Mouse (Mus musculus): Measurements from ENCODE around the gene Cep95. TPM values are rescaled to one million over a fixed set of nuclear protein-coding genes. Genes with fewer than 3 reads are reported as not detected.
"Not testable (repeated sequence)": the region's sequence is repeated elsewhere in the genome, so short reads cannot be mapped to it uniquely, and the experiment has no call there.

The Cep95 gene
- polyA plus RNA-seq (2015; fragmentation: Nextera tagmentation; extraction: Ambion mirVana), result 7.8 and 9.1 TPM in 2 replicates

- Histone ChIP-seq H3K4me2 (peak within 1 kb of the TSS; percentile 68), H3K36me3 (replicated peaks) (peaks cover 57% of the 10 kb centered on the region)
- peak; percentile 86 for ATAC-seq (ENCODE audit: insufficient read depth)
These were observed at the start of gene Cep95, which contains the start of gene Ddx5 for GRCm38 (mm10) chr11:106788775-106789459. Gene Cep95, plus strand, starts transcription at chr11:106789252. Gene Ddx5, minus strand, starts transcription at chr11:106789185.

GRCm38 (mm10) chr11:106740724-106741123 is 48.3 kb upstream of the Cep95 start:
- WGBS (ENCODE audit: insufficient replicate concordance), result 78% methylated on average over 8 of the region's 8 CpGs
- not testable (repeated sequence) for H3K4me1 ChIP-seq (replicated peaks); H3K4me3 ChIP-seq (replicated peaks); H3K9me3 ChIP-seq (replicated peaks); H3K4me2 ChIP-seq; H3K27ac ChIP-seq (replicated peaks); H3K36me3 ChIP-seq (replicated peaks); ATAC-seq (ENCODE audit: insufficient read depth); H3K9ac ChIP-seq; H3K27me3 ChIP-seq

More at GRCm38 (mm10) chr11:106788775-106789459, at the start of gene Cep95, which contains the start of gene Ddx5:
- H3K27ac ChIP-seq (replicated peaks), result peak within 1 kb of the TSS; percentile 99
- H3K4me1 ChIP-seq (replicated peaks), result peaks cover 21% of the 10 kb centered on the region
- H3K27me3 ChIP-seq, result no peaks in the 10 kb centered on the region
- peak within 1 kb of the TSS; percentile 96 for H3K4me3 ChIP-seq (replicated peaks)
- WGBS (ENCODE audit: insufficient replicate concordance), result under 1% methylated on average over 58 of the region's 58 CpGs
- peak within 1 kb of the TSS; percentile 99 for H3K9ac ChIP-seq
- no peaks in the 10 kb centered on the region for H3K9me3 ChIP-seq (replicated peaks)

GRCm38 (mm10) chr11:106741232-106741631 is 47.8 kb upstream of the Cep95 start:
- WGBS (ENCODE audit: insufficient replicate concordance), result 59% methylated on average over 6 of the region's 6 CpGs
- Histone ChIP-seq H3K4me3 (replicated peaks) (no peak overlapping the region), H3K4me2 (no peak overlapping the region), H3K27me3 (no peaks in the 10 kb centered on the region), H3K27ac (replicated peaks) (no peak overlapping the region), H3K9me3 (replicated peaks) (no peaks in the 10 kb centered on the region), H3K4me1 (replicated peaks) (no peaks in the 10 kb centered on the region), H3K9ac (no peak overlapping the region), H3K36me3 (replicated peaks) (no peaks in the 10 kb centered on the region)
- no peak for ATAC-seq (ENCODE audit: insufficient read depth)

- no peak for ATAC-seq (ENCODE audit: insufficient read depth)
- whole genome bisulfite sequencing (ENCODE audit: insufficient replicate concordance), result 67% methylated on average over 3 of the region's 3 CpGs
These were observed 47.2 kb upstream of the Cep95 start for GRCm38 (mm10) chr11:106741826-106742225.

GRCm38 (mm10) chr11:106742388-106742841 is 46.6 kb upstream of the Cep95 start:
- Histone ChIP-seq H3K4me3 (replicated peaks) (no peak overlapping the region), H3K36me3 (replicated peaks) (no peaks in the 10 kb centered on the region), H3K4me1 (replicated peaks) (no peaks in the 10 kb centered on the region), H3K9ac (no peak overlapping the region), H3K27ac (replicated peaks) (no peak overlapping the region), H3K9me3 (replicated peaks) (no peaks in the 10 kb centered on the region), H3K4me2 (no peak overlapping the region), H3K27me3 (no peaks in the 10 kb centered on the region)
- 31% methylated on average over 6 of the region's 6 CpGs for WGBS (ENCODE audit: insufficient replicate concordance)
- no peak for ATAC-seq (ENCODE audit: insufficient read depth)

More at GRCm38 (mm10) chr11:106741826-106742225, 47.2 kb upstream of the Cep95 start:
- Histone ChIP-seq H3K27me3 (no peaks in the 10 kb centered on the region), H3K27ac (replicated peaks) (no peak overlapping the region), H3K36me3 (replicated peaks) (no peaks in the 10 kb centered on the region), H3K9ac (no peak overlapping the region), H3K4me1 (replicated peaks) (no peaks in the 10 kb centered on the region), H3K4me3 (replicated peaks) (no peak overlapping the region), H3K4me2 (no peak overlapping the region), H3K9me3 (replicated peaks) (no peaks in the 10 kb centered on the region)

- Histone ChIP-seq H3K36me3 (replicated peaks) (no peaks in the 10 kb centered on the region), H3K9me3 (replicated peaks) (no peaks in the 10 kb centered on the region), H3K9ac (no peak overlapping the region), H3K4me1 (replicated peaks) (no peaks in the 10 kb centered on the region), H3K27ac (replicated peaks) (no peak overlapping the region), H3K4me3 (replicated peaks) (no peak overlapping the region), H3K27me3 (no peaks in the 10 kb centered on the region), H3K4me2 (no peak overlapping the region)
- WGBS (ENCODE audit: insufficient replicate concordance), result 75% methylated on average over 5 of the region's 5 CpGs
- no peak for ATAC-seq (ENCODE audit: insufficient read depth)
These were observed 44.1 kb upstream of the Cep95 start for GRCm38 (mm10) chr11:106744949-106745348.

GRCm38 (mm10) chr11:106749557-106750120 is 39.4 kb upstream of the Cep95 start:
- WGBS (ENCODE audit: insufficient replicate concordance), result 70% methylated on average over 7 of the region's 7 CpGs
- H3K9me3 ChIP-seq (replicated peaks); ATAC-seq (ENCODE audit: insufficient read depth); H3K27ac ChIP-seq (replicated peaks); H3K36me3 ChIP-seq (replicated peaks); H3K4me2 ChIP-seq; H3K4me3 ChIP-seq (replicated peaks); H3K9ac ChIP-seq: not testable (repeated sequence)
- Histone ChIP-seq H3K27me3 (peaks cover 11% of the 10 kb centered on the region), H3K4me1 (replicated peaks) (peaks cover 12% of the 10 kb centered on the region; the same call in 1 of the 2 replicates)

GRCm38 (mm10) chr11:106750121-106750751 is 38.8 kb upstream of the Cep95 start, which contains the start of gene Pecam1:
Gene Pecam1, minus strand, starts transcription at chr11:106750628.
- Histone ChIP-seq H3K9me3 (replicated peaks) (no peaks in the 10 kb centered on the region), H3K4me1 (replicated peaks) (peaks cover 12% of the 10 kb centered on the region; the same call in 1 of the 2 replicates), H3K27ac (replicated peaks) (no peak within 1 kb of the TSS; the same call in 1 of the 2 replicates), H3K4me3 (replicated peaks) (peak within 1 kb of the TSS; percentile 24), H3K27me3 (peaks cover 11% of the 10 kb centered on the region), H3K36me3 (replicated peaks) (no peaks in the 10 kb centered on the region), H3K9ac (no peak within 1 kb of the TSS), H3K4me2 (0 out of 2 replicates have a peak within 1 kb of the TSS, but pooled peaks have one; percentile 25)
- 46% methylated on average over 13 of the region's 13 CpGs for WGBS (ENCODE audit: insufficient replicate concordance)
- no peak for ATAC-seq (ENCODE audit: insufficient read depth)

- H3K27ac ChIP-seq (replicated peaks), result peak within 1 kb of the TSS; percentile 57
These were observed 37.7 kb upstream of the Cep95 start, which contains the start of gene Milr1 for GRCm38 (mm10) chr11:106751039-106752018. Gene Milr1, plus strand, starts transcription at chr11:106751226.

GRCm38 (mm10) chr11:106752103-106752502 is 36.9 kb upstream of the Cep95 start:
- whole genome bisulfite sequencing (ENCODE audit: insufficient replicate concordance), result 17% methylated on average over 7 of the region's 7 CpGs
- peak overlapping the region; percentile 24 for H3K4me3 ChIP-seq (replicated peaks)
- no peaks in the 10 kb centered on the region for H3K9me3 ChIP-seq (replicated peaks)
- no peaks in the 10 kb centered on the region for H3K36me3 ChIP-seq (replicated peaks)
- no peak overlapping the region for H3K9ac ChIP-seq
- peaks cover 12% of the 10 kb centered on the region; the same call in 1 of the 2 replicates for H3K4me1 ChIP-seq (replicated peaks)
- peak overlapping the region; percentile 32 for H3K4me2 ChIP-seq
- peaks cover 11% of the 10 kb centered on the region for H3K27me3 ChIP-seq
- no peak for ATAC-seq (ENCODE audit: insufficient read depth)
- H3K27ac ChIP-seq (replicated peaks), result peak overlapping the region; percentile 57

More at GRCm38 (mm10) chr11:106751039-106752018, 37.7 kb upstream of the Cep95 start, which contains the start of gene Milr1:
- no peak for ATAC-seq (ENCODE audit: insufficient read depth)
- H3K9me3 ChIP-seq (replicated peaks), result no peaks in the 10 kb centered on the region
- H3K27me3 ChIP-seq, result peaks cover 11% of the 10 kb centered on the region
- peaks cover 12% of the 10 kb centered on the region; the same call in 1 of the 2 replicates for H3K4me1 ChIP-seq (replicated peaks)
- H3K9ac ChIP-seq, result no peak within 1 kb of the TSS
- WGBS (ENCODE audit: insufficient replicate concordance), result 17% methylated on average over 17 of the region's 17 CpGs
- H3K36me3 ChIP-seq (replicated peaks), result no peaks in the 10 kb centered on the region
- peak within 1 kb of the TSS; percentile 24 for H3K4me3 ChIP-seq (replicated peaks)
- H3K4me2 ChIP-seq, result peak within 1 kb of the TSS; percentile 32
